Mouse (Mus musculus) erythroblast, embryonic 14.5 days (primary cell): ENCODE results near the gene Fam102a.

Experiments
- GATA1 ChIP-seq: IDR thresholded peaks from 2 replicates; pipeline ENCODE4 v1.6.1; 2012; ENCODE audit warnings: low read length, inconsistent platforms, mixed read lengths
- TAL1 ChIP-seq: IDR thresholded peaks from 3 replicates; pipeline ENCODE4 v1.6.1; 2012; ENCODE audit warnings: low read length, inconsistent platforms, mixed read lengths

DNA sequence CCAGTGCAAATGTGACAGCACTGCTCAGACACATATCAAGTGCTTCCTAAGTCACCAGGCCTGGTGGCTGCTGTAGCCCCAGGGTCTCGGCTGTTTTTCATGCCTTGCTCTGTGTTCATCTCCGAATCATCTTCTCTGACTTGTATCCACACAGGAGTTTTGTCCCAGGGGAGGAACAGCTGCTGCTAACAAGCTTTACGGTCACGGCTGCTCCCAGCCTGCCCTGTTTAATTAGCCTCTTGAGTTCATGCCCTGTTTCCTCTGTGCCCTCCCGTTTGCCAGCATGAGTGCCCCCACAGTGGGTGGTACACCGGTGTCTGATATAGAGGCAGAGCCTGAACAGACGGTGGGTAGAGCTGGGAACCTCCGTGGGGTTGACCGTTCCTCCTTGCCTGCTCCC is 82.9 kb downstream of the Fam102a start:
- TF ChIP-seq GATA1: no peak
- no peak for TF ChIP-seq TAL1
